In the genomic region with DNA sequence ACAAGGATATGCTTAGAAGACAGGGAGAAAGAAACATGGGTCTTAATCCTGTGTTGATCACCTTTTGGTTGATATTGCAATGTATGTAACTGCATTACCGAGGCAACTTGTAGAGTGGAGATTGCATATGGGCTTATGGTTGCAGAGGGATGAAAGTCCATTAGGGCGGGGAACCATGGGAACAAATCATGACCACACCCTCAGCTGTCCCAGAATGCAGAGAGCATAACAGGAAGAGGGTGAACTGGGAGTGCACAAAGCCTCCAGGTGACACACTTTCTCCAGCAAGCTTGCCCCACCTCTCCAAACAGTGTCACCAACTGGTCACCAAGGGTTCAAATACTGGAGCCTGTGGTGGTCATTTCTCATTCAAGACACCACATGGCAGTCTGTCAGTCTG, we compare ENCODE assay signal across 33 mouse cellular contexts. TPM values are rescaled to one million over a fixed set of nuclear protein-coding genes. Genes with fewer than 3 reads are reported as not detected.
"Had no signal": no experiment of that assay in that cellular context is flagged by ENCODE, and none has a peak within 500 bp of the region (broad histone marks: within the 10 kb centered on the region; RNA-seq: fewer than 3 reads in every experiment).

No protein-coding gene starts in this region.

- H3K9ac ChIP-seq: limb, embryonic 13.5 days; liver, embryonic 13.5 days; lung, embryonic 15.5 days; midbrain, embryonic 13.5 days; neural tube, embryonic 13.5 days had no signal

- H3K4me2 ChIP-seq: limb, embryonic 13.5 days; liver, embryonic 13.5 days; lung, embryonic 15.5 days; midbrain, embryonic 13.5 days; neural tube, embryonic 13.5 days had no signal

- H3K9me3 ChIP-seq: limb, embryonic 10.5 days; limb, embryonic 13.5 days; liver, embryonic 13.5 days; lung, embryonic 15.5 days; megakaryocyte, embryonic 14.5 days; midbrain, embryonic 10.5 days; midbrain, embryonic 13.5 days; neural tube, embryonic 13.5 days had no signal

- H3K27ac ChIP-seq: hindbrain, postnatal 0 days; kidney, postnatal 0 days; layer of hippocampus, adult 2 months; limb, embryonic 10.5 days; limb, embryonic 13.5 days; liver, embryonic 13.5 days; lung, embryonic 15.5 days; midbrain, embryonic 10.5 days; midbrain, embryonic 13.5 days; neural tube, embryonic 13.5 days had no signal

- ATAC-seq: hindbrain, postnatal 0 days; inflammation-experienced regulatory T-cells, adult 6 months; midbrain, embryonic 13.5 days; midbrain, embryonic 16.5 days had no signal

- H3K4me3 ChIP-seq: layer of hippocampus, adult 2 months; limb, embryonic 10.5 days; limb, embryonic 13.5 days; liver, embryonic 13.5 days; lung, embryonic 15.5 days; megakaryocyte, embryonic 14.5 days; midbrain, embryonic 10.5 days; midbrain, embryonic 13.5 days; myocyte; neural tube, embryonic 13.5 days had no signal

- DNase-seq: kidney, adult 2 months; kidney, postnatal 25 days; layer of hippocampus, adult 9-11 months; layer of hippocampus, postnatal 36 days; liver, embryonic 13.5 days; lung, adult 18-20 months; lung, postnatal 10 days; lung, postnatal 36 days; retina, postnatal 1 day; right cerebral cortex, postnatal 25 days; thymus, adult 18-20 months; thymus, postnatal 4 days had no signal

- H3K36me3 ChIP-seq: limb, embryonic 10.5 days; limb, embryonic 13.5 days; liver, embryonic 13.5 days; lung, embryonic 15.5 days; midbrain, embryonic 10.5 days; midbrain, embryonic 13.5 days; neural tube, embryonic 13.5 days had no signal

RNA-seq across cellular contexts. Expression of a gene that starts 6.8 kb away (rescaled TPM):
- total RNA-seq: hindbrain, postnatal 0 days; layer of hippocampus, adult 2 months; layer of hippocampus, postnatal 36 days; left cerebral cortex, adult 8-10 months; left cerebral cortex, postnatal 25 days; monocyte, adult 5-6 weeks; neutrophil, adult 5-6 weeks had no signal
- polyA plus RNA-seq: kidney, adult 2 months; kidney, embryonic 14.5 days; kidney, postnatal 0 days; large intestine, adult 2 months; limb, embryonic 10.5 days; liver, embryonic 13.5 days; lung, embryonic 15.5 days; midbrain, embryonic 10.5 days; midbrain, embryonic 16.5 days; myocyte; neural tube, embryonic 13.5 days; spleen, adult 2 months had no signal

RNA-seq across cellular contexts. Expression of a gene that starts 9.9 kb away (rescaled TPM):
- total RNA-seq: monocyte, adult 5-6 weeks had no signal

RNA-seq across cellular contexts. Expression of a gene that starts 23.6 kb away (rescaled TPM):
- total RNA-seq: hindbrain, postnatal 0 days; layer of hippocampus, adult 2 months; layer of hippocampus, postnatal 36 days; left cerebral cortex, adult 8-10 months; left cerebral cortex, postnatal 25 days; monocyte, adult 5-6 weeks had no signal
- polyA plus RNA-seq: inflammation-experienced regulatory T-cells, adult 6 months; kidney, adult 2 months; limb, embryonic 10.5 days; limb, embryonic 13.5 days; lung, embryonic 15.5 days; midbrain, embryonic 10.5 days; midbrain, embryonic 13.5 days; midbrain, embryonic 16.5 days; myocyte; neural tube, embryonic 13.5 days; testis, adult 2 months had no signal

RNA-seq across cellular contexts. Expression of a gene that starts 31.1 kb away (rescaled TPM):
- total RNA-seq: hindbrain, postnatal 0 days; layer of hippocampus, adult 2 months; layer of hippocampus, postnatal 36 days; left cerebral cortex, adult 8-10 months; left cerebral cortex, postnatal 25 days; monocyte, adult 5-6 weeks; neutrophil, adult 5-6 weeks had no signal
- polyA plus RNA-seq: hindbrain, postnatal 0 days; inflammation-experienced regulatory T-cells, adult 6 months; kidney, adult 2 months; kidney, postnatal 0 days; large intestine, adult 2 months; limb, embryonic 10.5 days; limb, embryonic 13.5 days; liver, embryonic 13.5 days; lung, embryonic 15.5 days; midbrain, embryonic 10.5 days; midbrain, embryonic 13.5 days; midbrain, embryonic 16.5 days; myocyte; neural tube, embryonic 13.5 days; spleen, adult 2 months had no signal
